Mouse (Mus musculus) kidney, adult 2 months (tissue): ENCODE measurements around the gene A130010J15Rik. TPM values are rescaled to one million over a fixed set of nuclear protein-coding genes. Genes with fewer than 3 reads are reported as not detected.
A peak's percentile ranks its signal among the peaks of the same experiment; 100 is the strongest.

Source experiments
- DNase-seq: peaks from one replicate; pipeline ENCODE4 v3.0.0; 2021
- H3K27ac ChIP-seq: fragments of 200-500 bp; 2 replicates; pipeline ENCODE4 v1.5.1; 2012; ENCODE audit warnings: low read depth, low read length, control low read depth, inconsistent platforms; ENCODE audit not compliant: insufficient read depth
- H3K27me3 ChIP-seq: fragments of 200-500 bp; replicated peaks from 2 replicates; pipeline ENCODE4 v1.6.1; 2012; ENCODE audit warnings: mild to moderate bottlenecking, moderate library complexity, low read length, inconsistent platforms; ENCODE audit not compliant: control insufficient read depth, insufficient read depth
- H3K36me3 ChIP-seq: fragments of 200-500 bp; 2 replicates; pipeline ENCODE4 v1.6.1; 2012; ENCODE audit warnings: mild to moderate bottlenecking, moderate library complexity, low read length, inconsistent platforms; ENCODE audit not compliant: control insufficient read depth, insufficient read depth
- H3K4me1 ChIP-seq: fragments of 200-500 bp; 2 replicates; pipeline ENCODE4 v1.6.1; 2011; ENCODE audit warnings: low read length; ENCODE audit not compliant: control insufficient read depth, insufficient read depth
- H3K4me3 ChIP-seq: fragments of 200-500 bp; 2 replicates; pipeline ENCODE4 v1.5.1; 2011; ENCODE audit warnings: mild to moderate bottlenecking, low read depth, low read length, control low read depth; ENCODE audit not compliant: insufficient read depth
- CTCF ChIP-seq: fragments of 200-500 bp; conservative IDR thresholded peaks from 2 replicates; pipeline ENCODE4 v1.5.1; 2011; ENCODE audit warnings: low read depth, mild to moderate bottlenecking, control low read depth, low read length, moderate library complexity, mixed read lengths; ENCODE audit not compliant: insufficient read depth, insufficient read length
- POLR2A ChIP-seq: fragments of 200-500 bp; IDR thresholded peaks from one replicate; pipeline ENCODE4 v1.6.1; 2011; ENCODE audit warnings: low read depth, low read length, control low read depth
- WGBS: fragments of 180-500 bp; shearing (Covaris S2); methylation state at CpG from one replicate; pipeline ENCODE4 v1.1.7; 2018; 5-methylcytosine and 5-hydroxymethylcytosine counted together
- polyA plus RNA-seq: library from polyadenylated mRNA; depleted of rRNA; stranded (reverse); fragments of >200 nt; gene quantifications from 2 replicates; pipeline ENCODE4 v1.2.3, GENCODE M21; 2012; rRNA removed

A130010J15Rik gene
- polyA plus RNA-seq, 1 experiment = 2.8 TPM

DNA sequence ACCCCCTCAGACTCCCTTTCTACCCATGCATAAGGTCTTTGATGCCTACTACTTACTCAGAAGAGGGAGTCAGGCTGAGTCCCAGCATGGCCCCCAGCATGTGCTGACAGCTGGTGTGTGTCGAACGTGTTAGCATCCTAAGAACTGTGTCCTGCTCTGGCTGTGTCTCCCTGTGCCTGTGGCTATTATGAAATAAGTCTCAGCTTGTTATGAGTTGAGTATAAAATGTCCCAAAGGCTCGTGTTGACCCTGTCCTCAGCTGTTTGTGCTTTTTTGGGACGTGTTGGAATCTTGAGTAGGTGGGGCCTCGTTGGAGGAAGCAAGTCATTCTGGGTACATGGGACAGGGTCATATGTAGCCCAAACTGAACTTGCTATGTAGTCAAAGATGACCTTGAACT is 46.2 kb downstream of the A130010J15Rik start:
- Histone ChIP-seq H3K4me1 (no peaks in the 10 kb centered on the region), H3K4me3 (no peak overlapping the region), H3K27me3 (no peaks in the 10 kb centered on the region), H3K36me3 (no peaks in the 10 kb centered on the region), H3K27ac (no peak overlapping the region)
- DNase-seq = no peak
- WGBS = 78% methylated on average over 5 of the region's 5 CpGs
- no peak for TF ChIP-seq POLR2A
- TF ChIP-seq CTCF = no peak

DNA sequence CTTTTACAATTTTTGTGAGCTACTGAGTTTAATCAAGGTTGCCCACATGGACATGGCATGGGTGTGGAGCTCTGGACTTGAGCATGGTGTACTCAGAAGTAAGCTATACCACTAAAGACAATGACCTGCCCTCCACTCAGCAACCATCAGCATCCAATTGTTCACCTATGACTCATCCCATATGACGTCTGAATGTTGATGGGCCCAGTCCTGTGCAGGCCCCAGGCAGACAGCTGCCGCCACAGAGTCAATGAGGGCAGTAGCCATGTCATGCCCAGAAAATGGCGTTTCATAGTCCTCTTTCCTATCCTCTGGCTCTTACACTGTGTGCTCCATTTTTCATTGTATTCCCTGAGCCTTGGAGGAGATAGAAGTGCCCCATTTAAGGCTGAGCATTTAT is 48.2 kb downstream of the A130010J15Rik start:
- 79% methylated on average over 3 of the region's 3 CpGs for WGBS
- Histone ChIP-seq H3K36me3 (no peaks in the 10 kb centered on the region), H3K4me3 (no peak overlapping the region), H3K27me3 (no peaks in the 10 kb centered on the region), H3K27ac (no peak overlapping the region), H3K4me1 (no peaks in the 10 kb centered on the region)
- no peak for DNase-seq
- TF ChIP-seq CTCF (no peak), POLR2A (no peak)

GRCm38 (mm10) chr1:193220408-193220807 is 52.6 kb downstream of the A130010J15Rik start:
- no peak for DNase-seq
- Histone ChIP-seq H3K36me3 (no peaks in the 10 kb centered on the region), H3K4me1 (0 out of 2 replicates have a peak, but pooled peaks cover 2% of the 10 kb centered on the region), H3K4me3 (no peak overlapping the region), H3K27ac (no peak overlapping the region), H3K27me3 (no peaks in the 10 kb centered on the region)
- WGBS = 63% methylated on average over 5 of the region's 5 CpGs
- TF ChIP-seq CTCF (no peak), POLR2A (no peak)

DNA sequence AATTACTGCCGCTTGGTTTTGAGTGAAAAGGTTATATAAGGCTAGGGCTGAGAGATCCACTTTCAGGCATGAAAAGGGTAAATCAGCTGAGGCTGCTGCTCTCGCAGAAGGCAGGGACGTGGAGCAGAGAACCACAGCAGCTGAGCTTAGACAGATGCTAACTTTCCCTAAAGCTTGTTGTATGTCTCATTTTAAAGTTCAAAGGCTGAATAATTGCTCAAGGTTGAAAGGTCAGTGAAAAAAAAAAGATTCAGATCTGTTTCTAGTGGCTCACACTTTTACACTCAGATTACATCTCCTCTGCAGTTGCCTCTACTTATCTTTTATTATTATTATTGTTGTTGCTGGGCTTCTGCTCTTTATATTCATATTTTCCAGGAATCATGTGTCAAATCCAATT is 57.7 kb downstream of the A130010J15Rik start:
- H3K27me3 ChIP-seq = no peaks in the 10 kb centered on the region
- TF ChIP-seq CTCF (no peak), POLR2A (no peak)
- H3K36me3 ChIP-seq = no peaks in the 10 kb centered on the region
- H3K4me3 ChIP-seq = no peak overlapping the region
- DNase-seq = no peak
- WGBS = 39% methylated on average over 3 of the region's 3 CpGs
- H3K4me1 ChIP-seq = peaks cover 23% of the 10 kb centered on the region
- H3K27ac ChIP-seq = no peak overlapping the region

- no peak overlapping the region for H3K27ac ChIP-seq
- H3K4me3 ChIP-seq = no peak overlapping the region
- no peaks in the 10 kb centered on the region for H3K27me3 ChIP-seq
- no peaks in the 10 kb centered on the region for H3K36me3 ChIP-seq
- peaks cover 26% of the 10 kb centered on the region for H3K4me1 ChIP-seq
- WGBS = 93% methylated on average over 4 of the region's 4 CpGs
- TF ChIP-seq POLR2A (no peak), CTCF (no peak)
- DNase-seq = no peak
Observed at GRCm38 (mm10) chr1:193226114-193226513, 58.3 kb downstream of the A130010J15Rik start.

DNA sequence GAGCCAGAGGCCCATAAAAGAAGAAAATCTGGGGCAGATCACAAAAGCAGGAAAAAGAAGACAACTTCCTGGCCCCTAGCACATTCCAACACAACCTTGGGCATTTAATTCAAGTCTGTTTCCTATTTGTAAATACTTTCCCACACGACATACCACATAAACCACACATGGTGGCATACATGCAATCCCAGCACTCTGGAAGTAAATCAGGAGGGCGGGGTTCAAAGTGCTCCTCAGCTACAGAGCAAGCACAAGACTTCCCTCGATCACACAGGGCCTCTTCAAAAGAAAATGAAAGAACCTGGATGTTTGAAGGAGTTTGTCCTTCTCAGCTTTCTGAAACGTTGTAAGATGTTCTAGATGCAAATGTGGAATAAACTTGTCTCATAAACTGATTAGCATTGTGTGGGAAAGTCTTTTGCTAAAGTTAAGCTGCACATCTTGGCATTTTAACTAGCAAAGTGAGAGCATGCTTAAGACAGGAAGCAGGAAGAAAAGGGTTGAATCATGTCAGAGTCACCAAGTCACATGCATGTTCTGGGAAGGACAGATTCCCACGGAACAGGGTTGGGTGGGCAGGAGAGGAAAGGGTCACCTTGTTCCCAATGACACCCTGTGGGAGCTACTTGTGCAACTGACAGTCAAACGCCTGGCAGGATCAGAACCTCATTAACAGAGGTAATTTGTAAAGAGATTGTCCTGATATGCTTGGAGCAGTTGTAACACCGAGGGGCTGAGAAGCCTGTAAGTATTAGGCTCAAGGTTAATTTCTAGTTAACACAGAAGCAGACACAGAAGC is 59.1 kb downstream of the A130010J15Rik start:
- peak overlapping the region; percentile 58 for H3K27ac ChIP-seq
- H3K36me3 ChIP-seq = no peaks in the 10 kb centered on the region
- 21% methylated on average over 7 of the region's 7 CpGs for WGBS
- H3K27me3 ChIP-seq = no peaks in the 10 kb centered on the region
- no peak overlapping the region for H3K4me3 ChIP-seq
- DNase-seq = no peak
- no peak for TF ChIP-seq CTCF
- TF ChIP-seq POLR2A = no peak
- H3K4me1 ChIP-seq = peaks cover 31% of the 10 kb centered on the region

Other genes starting within 250 kb of the A130010J15Rik start
- 1.2 and 1.7 TPM in 2 replicates for gene Syt14, start 132.3 kb upstream of the A130010J15Rik start, polyA plus RNA-seq
- 13.0 and 13.5 TPM in 2 replicates for gene Diexf, start 37.8 kb upstream of the A130010J15Rik start, polyA plus RNA-seq
- 30.6 and 37.9 TPM in 2 replicates for gene Irf6, start 14.9 kb upstream of the A130010J15Rik start, polyA plus RNA-seq
- gene Traf3ip3, start 33.7 kb downstream of the A130010J15Rik start, polyA plus RNA-seq = 0.52 and 3.2 TPM in 2 replicates
- gene Lamb3, start 39.7 kb downstream of the A130010J15Rik start, polyA plus RNA-seq = 2.7 and 4.8 TPM in 2 replicates
- 125 and 136 TPM in 2 replicates for gene Hsd11b1, start 96.0 kb downstream of the A130010J15Rik start, polyA plus RNA-seq
- 175 and 201 TPM in 2 replicates for gene G0s2, start 105.2 kb downstream of the A130010J15Rik start, polyA plus RNA-seq
- 8.2 and 9.0 TPM in 2 replicates for gene Camk1g, start 202.3 kb downstream of the A130010J15Rik start, polyA plus RNA-seq